Mouse (Mus musculus): ENCODE data around the gene Sec1. TPM values are rescaled to one million over a fixed set of nuclear protein-coding genes. Genes with fewer than 3 reads are reported as not detected.

Gene Sec1
- polyA plus RNA-seq, 1 experiment from 2014 or later: 0.27 TPM

GRCm38 (mm10) chr7:45712022-45712757, 18.0 kb upstream of the Sec1 start:
- Histone ChIP-seq H3K36me3 (replicated peaks; ENCODE audit: control insufficient read depth, insufficient read depth, low read depth, low read length) (peaks cover 11% of the 10 kb centered on the region), H3K4me1 (ENCODE audit: control insufficient read depth, insufficient read depth, low read length) (peaks cover 19% of the 10 kb centered on the region)
- no peak for ATAC-seq (replicated peaks; ENCODE audit: insufficient number of reproducible peaks, low FRiP score, low TSS enrichment, low read depth)

DNA sequence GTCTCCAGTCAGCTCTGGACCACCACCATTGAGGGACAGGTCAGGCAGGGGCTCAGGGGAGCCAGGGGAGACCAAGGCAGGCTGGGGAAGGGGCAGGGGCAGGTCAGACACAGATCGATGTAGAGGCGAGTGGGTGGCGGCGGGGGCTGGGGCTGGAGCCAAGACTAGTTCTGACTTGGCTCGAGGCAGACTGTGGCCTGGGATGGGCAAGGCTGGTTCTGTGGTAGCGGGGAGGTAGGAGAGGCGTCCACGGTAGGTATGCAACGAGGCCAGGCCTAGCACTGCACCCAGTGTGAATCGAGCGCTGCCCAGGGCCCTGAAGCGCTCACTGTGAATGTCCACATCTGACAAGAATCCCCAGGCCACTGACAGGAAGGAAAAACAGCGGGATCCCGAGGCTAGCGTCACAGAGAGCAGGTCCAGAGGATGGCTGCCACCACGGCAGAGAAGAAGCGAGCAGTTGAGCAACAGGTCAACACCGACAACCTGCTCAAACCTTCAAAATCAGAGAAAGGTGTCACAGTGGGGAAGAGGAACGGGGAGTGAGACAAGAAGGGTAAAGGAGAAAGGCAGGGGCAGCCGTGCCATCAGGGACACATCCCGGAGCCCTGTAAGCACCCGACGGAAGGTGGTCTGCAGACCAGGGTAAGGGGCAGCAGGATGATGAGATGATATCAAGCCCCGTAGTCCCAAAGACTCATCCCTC, 17.3 kb upstream of the Sec1 start:
- no peaks in the 10 kb centered on the region for H3K27me3 ChIP-seq (ENCODE audit: control insufficient read depth, insufficient read depth, low read length)
- H3K4me1 ChIP-seq (ENCODE audit: control insufficient read depth, insufficient read depth, low read length): peaks cover 17% of the 10 kb centered on the region
- peaks cover 11% of the 10 kb centered on the region for H3K36me3 ChIP-seq (replicated peaks; ENCODE audit: control insufficient read depth, insufficient read depth, low read depth, low read length)
- WGBS: 93% methylated on average over 24 of the region's 24 CpGs
- H3K4me2 ChIP-seq (ENCODE audit: low read depth, low read length): no peak overlapping the region
- no peak overlapping the region for H3K9ac ChIP-seq (replicated peaks; ENCODE audit: low read length)
- DNase-seq (ENCODE audit: low spot score): no peak
- H3K9me3 ChIP-seq (replicated peaks; ENCODE audit: control insufficient read depth, low read length): no peaks in the 10 kb centered on the region
- no peak overlapping the region for H3K27ac ChIP-seq (replicated peaks; ENCODE audit: low read depth, low read length)
- ATAC-seq (replicated peaks; ENCODE audit: insufficient number of reproducible peaks, low FRiP score, low TSS enrichment, low read depth): no peak
- no peak overlapping the region for H3K4me3 ChIP-seq (ENCODE audit: low read depth, low read length)

More at GRCm38 (mm10) chr7:45712022-45712757, 18.0 kb upstream of the Sec1 start:
- Histone ChIP-seq H3K4me2 (ENCODE audit: low read depth, low read length) (0 out of 2 replicates have a peak overlapping the region, but pooled peaks have one; percentile 4), H3K9me3 (replicated peaks; ENCODE audit: control insufficient read depth, low read length) (no peaks in the 10 kb centered on the region), H3K27ac (replicated peaks; ENCODE audit: low read depth, low read length) (no peak overlapping the region), H3K9ac (replicated peaks; ENCODE audit: low read length) (no peak overlapping the region), H3K27me3 (ENCODE audit: control insufficient read depth, insufficient read depth, low read length) (no peaks in the 10 kb centered on the region), H3K4me3 (ENCODE audit: low read depth, low read length) (no peak overlapping the region)
- 88% methylated on average over 21 of the region's 21 CpGs for WGBS
- no peak for DNase-seq (ENCODE audit: low spot score)

GRCm38 (mm10) chr7:45710477-45711191, 16.4 kb upstream of the Sec1 start:
- H3K4me1 ChIP-seq (ENCODE audit: control insufficient read depth, insufficient read depth, low read length): peaks cover 15% of the 10 kb centered on the region
- no peaks in the 10 kb centered on the region for H3K9me3 ChIP-seq (replicated peaks; ENCODE audit: control insufficient read depth, low read length)
- no peaks in the 10 kb centered on the region for H3K27me3 ChIP-seq (ENCODE audit: control insufficient read depth, insufficient read depth, low read length)
- H3K4me2 ChIP-seq (ENCODE audit: low read depth, low read length): no peak overlapping the region
- no peak overlapping the region for H3K9ac ChIP-seq (replicated peaks; ENCODE audit: low read length)
- H3K36me3 ChIP-seq (replicated peaks; ENCODE audit: control insufficient read depth, insufficient read depth, low read depth, low read length): peaks cover 11% of the 10 kb centered on the region
- DNase-seq (ENCODE audit: low spot score): no peak
- no peak overlapping the region for H3K4me3 ChIP-seq (ENCODE audit: low read depth, low read length)
- 90% methylated on average over 20 of the region's 20 CpGs for WGBS
- H3K27ac ChIP-seq (replicated peaks; ENCODE audit: low read depth, low read length): no peak overlapping the region
- ATAC-seq (replicated peaks; ENCODE audit: insufficient number of reproducible peaks, low FRiP score, low TSS enrichment, low read depth): no peak

DNA sequence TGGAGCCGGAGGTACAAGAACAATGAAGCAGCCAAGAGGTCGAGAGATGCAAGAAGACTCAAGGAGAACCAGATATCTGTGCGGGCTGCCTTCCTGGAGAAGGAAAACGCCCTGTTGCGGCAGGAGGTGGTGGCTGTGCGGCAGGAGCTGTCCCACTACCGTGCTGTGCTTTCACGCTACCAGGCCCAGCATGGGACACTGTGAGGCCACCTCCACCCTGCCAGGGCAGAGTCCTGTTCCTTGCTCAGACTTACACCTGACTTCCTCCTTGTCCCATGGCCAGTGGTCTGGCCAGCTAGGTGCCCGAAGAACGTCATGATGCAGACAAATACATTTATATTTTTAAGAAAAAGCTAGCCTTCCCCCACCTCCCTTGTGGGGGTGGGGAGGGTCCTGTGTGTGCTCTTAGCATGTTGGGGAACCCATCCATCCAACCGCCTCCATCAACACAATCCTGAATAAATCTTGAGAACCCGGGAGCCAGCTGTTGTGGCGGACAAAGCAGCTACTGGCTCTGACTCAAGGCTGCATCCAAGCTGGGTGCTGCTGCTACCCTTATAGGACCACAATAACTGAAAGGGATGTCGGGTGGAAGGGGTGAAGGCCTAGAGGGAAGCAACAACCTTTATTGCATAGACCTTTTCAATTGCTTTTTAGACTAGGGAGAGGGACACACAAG, 15.6 kb upstream of the Sec1 start:
- peaks cover 14% of the 10 kb centered on the region for H3K4me1 ChIP-seq (ENCODE audit: control insufficient read depth, insufficient read depth, low read length)
- no peak overlapping the region for H3K27ac ChIP-seq (replicated peaks; ENCODE audit: low read depth, low read length)
- H3K36me3 ChIP-seq (replicated peaks; ENCODE audit: control insufficient read depth, insufficient read depth, low read depth, low read length): peaks cover 11% of the 10 kb centered on the region
- WGBS: 76% methylated on average over 14 of the region's 14 CpGs
- no peak for ATAC-seq (replicated peaks; ENCODE audit: insufficient number of reproducible peaks, low FRiP score, low TSS enrichment, low read depth)
- H3K27me3 ChIP-seq (ENCODE audit: control insufficient read depth, insufficient read depth, low read length): no peaks in the 10 kb centered on the region
- H3K4me3 ChIP-seq (ENCODE audit: low read depth, low read length): no peak overlapping the region
- no peak overlapping the region for H3K9ac ChIP-seq (replicated peaks; ENCODE audit: low read length)
- H3K4me2 ChIP-seq (ENCODE audit: low read depth, low read length): no peak overlapping the region
- no peaks in the 10 kb centered on the region for H3K9me3 ChIP-seq (replicated peaks; ENCODE audit: control insufficient read depth, low read length)
- no peak for DNase-seq (ENCODE audit: low spot score)

GRCm38 (mm10) chr7:45709036-45709435, 14.8 kb upstream of the Sec1 start:
- H3K9me3 ChIP-seq (replicated peaks; ENCODE audit: control insufficient read depth, low read length): no peaks in the 10 kb centered on the region
- H3K4me1 ChIP-seq (ENCODE audit: control insufficient read depth, insufficient read depth, low read length): peaks cover 13% of the 10 kb centered on the region
- H3K36me3 ChIP-seq (replicated peaks; ENCODE audit: control insufficient read depth, insufficient read depth, low read depth, low read length): peaks cover 11% of the 10 kb centered on the region
- DNase-seq (ENCODE audit: low spot score) (peak; percentile 60), ATAC-seq (replicated peaks; ENCODE audit: insufficient number of reproducible peaks, low FRiP score, low TSS enrichment, low read depth) (no peak)
- H3K4me2 ChIP-seq (ENCODE audit: low read depth, low read length): no peak overlapping the region; the same call in 1 of the 2 replicates
- H3K4me3 ChIP-seq (ENCODE audit: low read depth, low read length): no peak overlapping the region
- no peak overlapping the region for H3K9ac ChIP-seq (replicated peaks; ENCODE audit: low read length)
- H3K27ac ChIP-seq (replicated peaks; ENCODE audit: low read depth, low read length): no peak overlapping the region
- 62% methylated on average over 6 of the region's 6 CpGs for WGBS
- H3K27me3 ChIP-seq (ENCODE audit: control insufficient read depth, insufficient read depth, low read length): no peaks in the 10 kb centered on the region

DNA sequence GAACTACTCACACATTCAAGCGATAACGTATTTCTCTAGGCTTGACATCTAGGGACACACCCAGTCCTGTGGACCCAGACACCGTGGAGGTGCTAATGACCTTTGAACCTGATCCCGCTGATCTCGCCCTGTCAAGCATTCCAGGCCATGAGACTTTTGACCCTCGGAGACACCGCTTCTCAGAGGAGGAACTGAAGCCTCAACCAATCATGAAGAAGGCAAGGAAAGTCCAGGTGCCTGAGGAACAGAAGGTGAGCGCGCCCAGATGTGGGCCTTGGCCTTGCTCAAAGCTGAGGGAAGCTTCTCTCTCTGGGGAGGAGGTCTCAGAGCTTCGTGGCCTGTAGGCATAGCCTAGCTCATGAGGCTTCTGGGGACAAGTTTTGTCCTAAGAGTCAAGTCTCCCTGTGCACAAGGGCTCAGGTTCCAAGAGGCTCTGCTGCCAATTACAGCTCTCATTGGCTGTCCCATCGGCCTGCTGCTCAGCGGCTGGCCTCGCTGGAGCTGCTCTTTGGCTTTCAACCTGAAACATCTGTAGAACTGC, 14.1 kb upstream of the Sec1 start:
- peak overlapping the region; percentile 95 for H3K4me2 ChIP-seq (ENCODE audit: low read depth, low read length)
- ATAC-seq (replicated peaks; ENCODE audit: insufficient number of reproducible peaks, low FRiP score, low TSS enrichment, low read depth) (no peak), DNase-seq (ENCODE audit: low spot score) (peak; percentile 48)
- H3K9ac ChIP-seq (replicated peaks; ENCODE audit: low read length): no peak overlapping the region
- no peaks in the 10 kb centered on the region for H3K27me3 ChIP-seq (ENCODE audit: control insufficient read depth, insufficient read depth, low read length)
- no peak overlapping the region for H3K4me3 ChIP-seq (ENCODE audit: low read depth, low read length)
- peaks cover 15% of the 10 kb centered on the region for H3K4me1 ChIP-seq (ENCODE audit: control insufficient read depth, insufficient read depth, low read length)
- H3K27ac ChIP-seq (replicated peaks; ENCODE audit: low read depth, low read length): 0 out of 2 replicates have a peak overlapping the region, but pooled peaks have one; percentile 31
- no peaks in the 10 kb centered on the region for H3K9me3 ChIP-seq (replicated peaks; ENCODE audit: control insufficient read depth, low read length)
- WGBS: 41% methylated on average over 13 of the region's 13 CpGs
- H3K36me3 ChIP-seq (replicated peaks; ENCODE audit: control insufficient read depth, insufficient read depth, low read depth, low read length): peaks cover 11% of the 10 kb centered on the region

DNA sequence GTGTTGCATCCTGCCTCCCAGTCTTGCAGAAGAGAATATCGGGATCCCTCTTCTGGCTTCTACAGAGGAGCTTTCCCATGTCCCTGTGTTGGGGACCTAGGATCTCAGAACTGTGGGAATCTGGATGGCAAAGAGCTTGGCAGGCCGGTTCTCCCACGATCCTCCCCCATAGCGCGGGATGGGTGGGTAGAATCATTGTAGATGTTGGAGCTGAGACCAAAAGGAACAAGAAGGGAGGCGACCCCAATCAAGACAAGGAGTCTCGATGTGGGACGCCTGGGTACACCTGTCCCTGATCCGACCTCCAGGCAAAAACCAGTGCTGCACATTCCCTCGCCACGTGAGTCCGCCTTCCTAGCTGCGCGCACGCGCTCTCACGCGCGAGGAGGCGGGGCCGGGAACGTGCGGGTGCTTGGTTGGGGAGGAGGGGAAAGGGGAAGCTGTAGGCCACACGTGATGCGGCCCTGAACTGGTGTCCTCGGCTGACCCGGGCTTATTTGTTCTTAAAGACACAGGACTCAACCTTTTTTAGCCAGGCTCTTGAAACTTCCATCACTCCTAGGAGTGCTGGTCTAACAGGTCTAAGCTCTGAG, 13.3 kb upstream of the Sec1 start:
- Histone ChIP-seq H3K4me1 (ENCODE audit: control insufficient read depth, insufficient read depth, low read length) (peaks cover 15% of the 10 kb centered on the region), H3K4me3 (ENCODE audit: low read depth, low read length) (peak overlapping the region; percentile 56), H3K27ac (replicated peaks; ENCODE audit: low read depth, low read length) (peak overlapping the region; percentile 31), H3K4me2 (ENCODE audit: low read depth, low read length) (peak overlapping the region; percentile 95), H3K36me3 (replicated peaks; ENCODE audit: control insufficient read depth, insufficient read depth, low read depth, low read length) (peaks cover 7% of the 10 kb centered on the region), H3K9me3 (replicated peaks; ENCODE audit: control insufficient read depth, low read length) (no peaks in the 10 kb centered on the region), H3K27me3 (ENCODE audit: control insufficient read depth, insufficient read depth, low read length) (no peaks in the 10 kb centered on the region), H3K9ac (replicated peaks; ENCODE audit: low read length) (peak overlapping the region; percentile 29)
- under 1% methylated on average over 27 of the region's 27 CpGs for WGBS
- DNase-seq (ENCODE audit: low spot score) (peak; percentile 91), ATAC-seq (replicated peaks; ENCODE audit: insufficient number of reproducible peaks, low FRiP score, low TSS enrichment, low read depth) (no peak)

All from embryonic facial prominence, embryonic 11.5 days (tissue).